Mouse (Mus musculus): ENCODE measurements at regions not wholly inside any gene's neighbourhood (a gene's known extent, or its start where the extent isn't known, plus 50 kb on each side); places are given as distances from the start of the nearest gene placed in this dataset.
"Not testable (repeated sequence)": the region's sequence is repeated elsewhere in the genome, so short reads cannot be mapped to it uniquely, and the experiment has no call there.

DNA sequence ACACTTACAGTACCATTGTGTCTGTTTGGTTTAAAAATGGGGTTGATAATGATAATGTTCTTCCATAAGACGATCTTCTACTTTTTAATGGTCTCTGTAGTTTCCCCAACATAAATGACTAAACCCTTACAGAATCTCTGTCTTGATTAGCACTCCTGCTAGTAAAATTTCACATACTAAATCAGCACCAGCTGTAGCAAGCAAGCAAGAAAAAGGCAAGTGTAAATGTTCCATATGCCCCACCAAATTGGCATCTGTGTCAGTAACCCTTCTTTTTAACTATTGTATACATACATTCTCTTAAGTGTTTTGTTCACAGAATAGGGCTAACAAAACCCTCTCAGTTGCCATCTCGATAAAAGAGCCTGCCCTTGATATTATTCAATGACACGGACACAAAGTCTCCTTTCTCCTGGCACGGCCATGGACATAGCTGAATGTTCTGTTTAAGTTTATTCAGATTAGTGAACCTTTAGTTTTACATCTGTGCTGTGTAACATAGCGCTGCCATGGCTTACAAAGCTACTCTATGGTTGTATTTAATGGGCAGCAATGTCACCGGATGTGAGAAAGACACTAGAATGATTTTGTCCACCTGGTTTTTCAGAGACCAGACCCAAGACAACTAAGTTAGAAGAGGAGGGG is 414.3 kb downstream of the Gtdc1 start:
- Histone ChIP-seq H3K4me3 (no peak overlapping the region), H3K36me3 (no peaks in the 10 kb centered on the region), H3K27ac (no peak overlapping the region), H3K4me1 (replicated peaks) (peaks cover 9% of the 10 kb centered on the region; the same call in 1 of the 2 replicates), H3K27me3 (ENCODE audit: insufficient read depth, poor library complexity, severe bottlenecking) (no peaks in the 10 kb centered on the region), H3K9me3 (no peaks in the 10 kb centered on the region)
- WGBS, result 69% methylated on average over 6 of the region's 6 CpGs
- no peak for DNase-seq (ENCODE audit: low spot score)

DNA sequence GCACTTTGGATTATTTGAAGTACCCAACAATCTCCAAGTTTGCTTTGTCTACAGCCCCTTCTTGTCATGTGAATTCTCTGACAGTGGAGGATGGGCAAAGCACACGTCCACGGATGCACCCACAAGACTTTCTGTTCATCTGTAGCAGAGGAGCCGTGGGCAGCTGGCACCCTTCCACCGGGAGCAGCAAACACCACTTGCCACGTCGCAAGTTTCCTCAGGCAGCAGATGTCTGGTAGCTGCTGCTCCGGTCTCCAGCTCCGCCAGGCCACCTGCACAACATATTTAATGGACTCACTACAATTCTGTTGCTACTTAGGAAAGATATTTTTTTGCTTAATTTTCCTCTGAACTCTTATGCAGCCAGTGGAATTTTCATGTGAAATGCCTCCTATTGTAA is 415.1 kb downstream of the Gtdc1 start:
- 78% methylated on average over 8 of the region's 8 CpGs for WGBS
- DNase-seq (ENCODE audit: low spot score), result no peak
- Histone ChIP-seq H3K36me3 (no peaks in the 10 kb centered on the region), H3K27me3 (ENCODE audit: insufficient read depth, poor library complexity, severe bottlenecking) (no peaks in the 10 kb centered on the region), H3K9me3 (no peaks in the 10 kb centered on the region), H3K4me3 (no peak overlapping the region), H3K27ac (no peak overlapping the region), H3K4me1 (replicated peaks) (peaks cover 9% of the 10 kb centered on the region; the same call in 1 of the 2 replicates)

DNA sequence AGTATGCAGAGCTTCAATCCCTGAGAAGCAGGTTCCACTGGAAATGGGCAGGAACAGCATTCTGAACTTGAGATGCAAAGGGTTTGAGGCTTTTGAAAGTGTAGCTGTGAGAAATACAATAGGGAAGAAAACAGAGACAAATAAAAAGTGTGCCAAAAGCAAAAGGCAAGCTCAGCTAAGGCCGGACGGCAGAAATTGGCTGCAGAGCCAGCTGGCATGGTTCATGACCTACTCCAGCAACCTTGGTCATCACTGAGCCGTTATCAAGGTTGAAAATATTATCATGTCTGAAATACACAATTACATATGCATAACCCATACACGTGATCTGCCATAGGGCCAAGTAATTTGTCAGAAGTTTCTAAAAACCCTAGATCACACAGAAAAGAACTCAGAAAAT is 418.4 kb downstream of the Gtdc1 start:
- WGBS, result 92% methylated on average over 4 of the region's 4 CpGs
- Histone ChIP-seq H3K36me3 (no peaks in the 10 kb centered on the region), H3K27me3 (ENCODE audit: insufficient read depth, poor library complexity, severe bottlenecking) (no peaks in the 10 kb centered on the region), H3K9me3 (0 out of 2 replicates have a peak, but pooled peaks cover 8% of the 10 kb centered on the region), H3K4me3 (no peak overlapping the region), H3K4me1 (replicated peaks) (peaks cover 14% of the 10 kb centered on the region; the same call in 1 of the 2 replicates), H3K27ac (no peak overlapping the region)
- no peak for DNase-seq (ENCODE audit: low spot score)

DNA sequence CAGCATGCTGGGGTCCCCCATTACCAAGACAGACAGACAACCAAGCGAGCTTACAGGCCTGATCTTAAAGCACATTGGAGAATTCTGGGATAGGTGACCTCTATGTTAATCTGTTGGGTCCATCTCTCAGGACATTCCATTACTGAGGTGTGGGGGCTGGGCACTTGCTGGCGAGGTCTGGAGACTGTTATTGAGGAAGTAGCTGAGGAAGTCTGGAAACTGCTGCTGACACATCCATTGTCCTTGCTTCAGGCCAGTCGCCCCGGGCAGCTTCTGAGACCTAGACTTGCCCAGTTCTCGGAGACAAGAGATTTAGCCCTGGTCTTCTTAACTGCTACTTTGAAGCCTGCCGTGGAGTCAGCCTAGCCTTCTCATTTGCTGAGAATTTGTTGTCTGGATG is 423.2 kb downstream of the Gtdc1 start:
- peak; percentile 9 for DNase-seq (ENCODE audit: low spot score)

DNA sequence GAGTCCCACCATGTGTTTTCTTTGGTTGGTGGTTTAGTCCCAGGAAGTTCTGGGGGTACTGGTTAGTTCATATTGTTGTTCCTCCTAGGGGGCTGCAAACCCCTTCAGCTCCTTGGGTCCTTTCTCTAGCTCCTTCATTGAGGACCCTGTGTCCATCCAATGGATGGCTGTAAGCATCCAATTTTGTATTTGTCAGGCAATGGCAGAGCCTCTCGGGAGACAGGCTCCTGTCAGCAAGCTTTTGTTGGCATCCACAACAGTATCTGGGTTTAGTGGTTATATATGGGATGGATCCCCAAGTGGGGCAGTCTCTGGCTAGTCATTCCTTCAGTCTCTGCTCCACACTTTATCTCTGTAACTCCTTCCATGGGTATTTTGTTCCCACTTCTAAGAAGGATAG is 436.7 kb downstream of the Gtdc1 start:
- WGBS, result 95% methylated on average over 1 of the region's 1 CpGs
- H3K27me3 ChIP-seq (ENCODE audit: insufficient read depth, poor library complexity, severe bottlenecking); H3K36me3 ChIP-seq; H3K4me3 ChIP-seq; H3K4me1 ChIP-seq (replicated peaks); H3K27ac ChIP-seq; DNase-seq (ENCODE audit: low spot score); H3K9me3 ChIP-seq: not testable (repeated sequence)

More for the DNA sequence above, 423.2 kb downstream of the Gtdc1 start:
- Histone ChIP-seq H3K9me3 (0 out of 2 replicates have a peak, but pooled peaks cover 11% of the 10 kb centered on the region), H3K27ac (no peak overlapping the region), H3K27me3 (ENCODE audit: insufficient read depth, poor library complexity, severe bottlenecking) (no peaks in the 10 kb centered on the region), H3K36me3 (no peaks in the 10 kb centered on the region), H3K4me3 (no peak overlapping the region), H3K4me1 (replicated peaks) (0 out of 2 replicates have a peak, but pooled peaks cover 5% of the 10 kb centered on the region)
- WGBS, result 67% methylated on average over 6 of the region's 6 CpGs

DNA sequence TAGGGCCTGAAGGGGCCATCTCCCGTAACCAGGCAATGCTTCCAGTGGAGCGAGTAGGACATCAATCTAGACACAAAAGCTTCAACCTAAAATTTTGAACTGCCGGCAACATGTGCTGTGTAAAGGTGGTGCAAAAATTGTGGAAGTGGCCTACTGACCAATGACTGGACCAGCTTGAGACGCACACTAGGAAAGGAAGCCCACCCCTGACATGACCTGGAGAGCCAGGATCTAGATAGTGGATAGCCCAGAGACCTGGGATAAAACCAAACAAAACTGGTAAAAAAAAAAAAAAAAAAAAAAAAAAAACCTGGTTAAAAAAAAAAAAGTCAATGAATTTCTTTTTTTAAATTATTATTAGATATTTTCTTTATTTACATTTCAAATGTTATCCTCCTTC is 437.2 kb downstream of the Gtdc1 start:
- H3K4me1 ChIP-seq (replicated peaks), result no peaks in the 10 kb centered on the region
- no peaks in the 10 kb centered on the region for H3K9me3 ChIP-seq
- no peaks in the 10 kb centered on the region for H3K27me3 ChIP-seq (ENCODE audit: insufficient read depth, poor library complexity, severe bottlenecking)
- H3K36me3 ChIP-seq, result no peaks in the 10 kb centered on the region
- H3K27ac ChIP-seq, result no peak overlapping the region
- DNase-seq (ENCODE audit: low spot score), result no peak
- WGBS, result 94% methylated on average over 4 of the region's 4 CpGs
- no peak overlapping the region for H3K4me3 ChIP-seq

DNA sequence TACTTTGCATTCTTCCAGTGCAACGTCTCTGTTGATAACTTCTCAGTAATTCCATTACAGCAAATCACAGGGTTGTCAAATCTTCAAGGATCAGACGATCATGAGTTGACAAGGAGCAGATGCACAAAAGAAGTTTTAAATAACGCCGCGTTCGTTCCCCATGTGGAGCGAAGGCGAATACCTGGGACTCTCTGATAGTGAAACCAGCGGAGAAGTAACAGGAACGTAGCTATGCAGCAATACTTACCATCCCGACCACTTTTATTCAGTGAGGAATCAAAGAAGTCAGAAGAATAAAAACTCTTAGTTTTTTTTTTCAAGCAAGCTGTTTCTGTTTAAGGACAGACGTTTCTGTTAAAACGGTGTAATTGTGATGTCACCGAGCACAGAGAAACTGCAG is 441.6 kb downstream of the Gtdc1 start:
- H3K4me1 ChIP-seq (replicated peaks), result no peaks in the 10 kb centered on the region
- H3K27ac ChIP-seq, result no peak overlapping the region
- H3K9me3 ChIP-seq, result peaks cover 4% of the 10 kb centered on the region; the same call in 1 of the 2 replicates
- H3K4me3 ChIP-seq, result no peak overlapping the region
- no peaks in the 10 kb centered on the region for H3K27me3 ChIP-seq (ENCODE audit: insufficient read depth, poor library complexity, severe bottlenecking)
- no peak for DNase-seq (ENCODE audit: low spot score)
- H3K36me3 ChIP-seq, result no peaks in the 10 kb centered on the region
- 87% methylated on average over 14 of the region's 14 CpGs for WGBS

DNA sequence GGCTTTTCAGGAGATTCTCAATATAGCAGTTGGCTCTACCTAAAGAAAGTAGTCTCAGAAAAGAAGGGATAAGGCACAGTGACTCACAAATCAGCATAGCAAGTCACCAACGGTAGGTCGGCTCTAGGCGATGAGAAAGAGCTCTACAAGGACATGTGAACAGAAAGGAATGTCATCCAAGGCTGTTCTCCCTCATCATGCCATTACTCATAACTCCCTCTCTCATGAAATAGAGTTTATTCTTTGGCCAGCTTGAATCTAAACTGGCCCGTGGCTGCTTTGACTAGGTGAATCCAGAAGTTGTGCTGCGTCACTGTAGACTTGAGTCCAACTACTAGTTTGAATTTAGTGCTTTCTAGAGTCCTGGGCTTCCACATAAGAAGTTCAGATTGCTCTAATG is 447.7 kb downstream of the Gtdc1 start:
- DNase-seq (ENCODE audit: low spot score), result no peak
- Histone ChIP-seq H3K4me3 (no peak overlapping the region), H3K27ac (no peak overlapping the region), H3K36me3 (no peaks in the 10 kb centered on the region), H3K4me1 (replicated peaks) (no peaks in the 10 kb centered on the region), H3K27me3 (ENCODE audit: insufficient read depth, poor library complexity, severe bottlenecking) (no peaks in the 10 kb centered on the region), H3K9me3 (peaks cover 2% of the 10 kb centered on the region; the same call in 1 of the 2 replicates)
- 97% methylated on average over 5 of the region's 5 CpGs for WGBS

DNA sequence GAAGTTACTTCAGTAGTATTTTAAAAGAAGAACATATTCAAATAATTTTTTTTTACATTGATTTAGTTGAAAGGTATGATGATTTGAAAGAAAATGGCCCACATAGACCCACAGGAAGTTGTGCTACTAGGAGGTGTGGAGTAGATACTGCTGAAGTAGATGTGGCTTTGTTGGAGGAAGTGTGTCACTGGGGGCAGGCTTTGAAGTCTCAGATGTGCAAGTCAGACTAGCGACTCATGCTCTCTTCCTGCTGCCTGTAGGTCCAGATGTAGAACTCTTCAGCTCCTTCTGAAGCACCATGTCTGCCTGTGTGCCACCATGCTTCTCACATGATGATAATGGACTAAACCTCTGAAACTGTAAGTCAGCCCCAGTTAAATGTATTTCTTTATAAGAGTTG is 452.0 kb downstream of the Gtdc1 start:
- H3K27me3 ChIP-seq (ENCODE audit: insufficient read depth, poor library complexity, severe bottlenecking), result no peaks in the 10 kb centered on the region
- DNase-seq (ENCODE audit: low spot score), result no peak
- H3K9me3 ChIP-seq, result no peaks in the 10 kb centered on the region
- peaks cover 5% of the 10 kb centered on the region; the same call in 1 of the 2 replicates for H3K4me1 ChIP-seq (replicated peaks)
- no peaks in the 10 kb centered on the region for H3K36me3 ChIP-seq
- no peak overlapping the region for H3K4me3 ChIP-seq
- no peak overlapping the region for H3K27ac ChIP-seq
- whole genome bisulfite sequencing, result 81% methylated on average over 1 of the region's 1 CpGs

DNA sequence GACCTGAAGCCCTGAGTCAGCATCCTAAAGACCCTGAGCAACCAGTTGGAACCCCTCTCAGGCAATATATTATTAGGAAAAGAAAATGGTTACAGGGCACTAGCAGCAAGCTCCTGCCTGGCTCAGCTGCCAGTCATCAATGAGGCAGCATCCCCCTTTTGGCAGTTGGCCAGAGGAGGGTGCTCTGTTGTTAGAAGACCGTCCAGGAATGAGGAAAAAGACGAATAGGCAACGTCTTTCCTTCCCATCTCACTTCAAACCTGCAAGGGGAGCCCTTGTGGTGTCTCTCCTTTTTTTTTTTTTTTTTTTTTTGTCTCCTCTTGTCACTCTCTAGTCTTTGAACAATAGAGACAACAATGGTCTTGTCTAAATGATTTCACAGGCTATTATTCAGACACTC is 452.8 kb downstream of the Gtdc1 start:
- H3K4me1 ChIP-seq (replicated peaks), result peaks cover 5% of the 10 kb centered on the region; the same call in 1 of the 2 replicates
- peak; percentile 47 for DNase-seq (ENCODE audit: low spot score)
- H3K4me3 ChIP-seq, result no peak overlapping the region
- WGBS, result 7% methylated on average over 3 of the region's 3 CpGs
- no peaks in the 10 kb centered on the region for H3K27me3 ChIP-seq (ENCODE audit: insufficient read depth, poor library complexity, severe bottlenecking)
- H3K36me3 ChIP-seq, result no peaks in the 10 kb centered on the region
- H3K9me3 ChIP-seq, result no peaks in the 10 kb centered on the region
- no peak overlapping the region for H3K27ac ChIP-seq

DNA sequence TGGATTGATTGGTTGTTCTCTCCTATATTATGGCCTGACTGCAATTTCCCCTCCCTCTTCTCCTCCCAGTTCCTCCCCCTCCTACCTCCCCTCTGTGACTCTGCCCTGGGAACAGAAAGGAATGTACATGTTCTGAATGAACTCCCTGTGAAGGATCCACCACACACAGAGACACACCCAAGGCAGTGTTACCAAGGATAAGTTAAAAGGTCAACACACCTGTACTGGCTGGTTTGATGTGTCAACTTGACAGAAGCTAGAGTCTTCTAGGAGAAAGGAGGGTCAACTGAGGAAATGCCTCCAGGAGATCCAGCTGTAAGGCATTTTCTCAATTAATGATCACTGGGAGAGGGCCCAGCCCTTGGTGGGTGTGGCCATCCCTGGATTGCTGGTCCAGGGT is 456.1 kb downstream of the Gtdc1 start:
- Histone ChIP-seq H3K27ac (no peak overlapping the region), H3K9me3 (no peaks in the 10 kb centered on the region), H3K27me3 (ENCODE audit: insufficient read depth, poor library complexity, severe bottlenecking) (no peaks in the 10 kb centered on the region), H3K4me1 (replicated peaks) (peaks cover 5% of the 10 kb centered on the region; the same call in 1 of the 2 replicates), H3K36me3 (no peaks in the 10 kb centered on the region), H3K4me3 (no peak overlapping the region)
- no peak for DNase-seq (ENCODE audit: low spot score)

DNA sequence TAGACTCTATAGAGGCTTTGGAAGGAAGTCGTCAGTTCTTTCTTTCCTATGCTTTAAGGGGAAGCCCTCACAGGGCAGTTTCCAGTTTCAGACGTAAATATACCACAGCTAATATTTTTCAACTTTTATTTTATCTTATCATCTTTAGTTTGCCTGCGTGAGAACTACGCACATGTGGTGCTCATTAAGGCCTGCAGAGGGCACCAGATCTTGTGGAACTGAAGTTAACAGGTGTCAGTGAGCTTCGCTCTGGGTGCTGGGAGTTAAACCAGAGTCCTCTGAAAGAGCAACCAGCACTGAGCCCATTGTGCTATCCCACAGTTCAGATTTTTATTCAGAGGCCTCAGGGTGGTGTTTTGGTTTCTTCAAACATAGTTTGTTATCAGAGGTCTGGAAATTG is 456.5 kb downstream of the Gtdc1 start:
- peaks cover 5% of the 10 kb centered on the region; the same call in 1 of the 2 replicates for H3K4me1 ChIP-seq (replicated peaks)
- no peaks in the 10 kb centered on the region for H3K27me3 ChIP-seq (ENCODE audit: insufficient read depth, poor library complexity, severe bottlenecking)
- DNase-seq (ENCODE audit: low spot score), result no peak
- 94% methylated on average over 5 of the region's 5 CpGs for WGBS
- no peak overlapping the region for H3K27ac ChIP-seq
- no peak overlapping the region for H3K4me3 ChIP-seq
- H3K9me3 ChIP-seq, result no peaks in the 10 kb centered on the region
- H3K36me3 ChIP-seq, result no peaks in the 10 kb centered on the region

DNA sequence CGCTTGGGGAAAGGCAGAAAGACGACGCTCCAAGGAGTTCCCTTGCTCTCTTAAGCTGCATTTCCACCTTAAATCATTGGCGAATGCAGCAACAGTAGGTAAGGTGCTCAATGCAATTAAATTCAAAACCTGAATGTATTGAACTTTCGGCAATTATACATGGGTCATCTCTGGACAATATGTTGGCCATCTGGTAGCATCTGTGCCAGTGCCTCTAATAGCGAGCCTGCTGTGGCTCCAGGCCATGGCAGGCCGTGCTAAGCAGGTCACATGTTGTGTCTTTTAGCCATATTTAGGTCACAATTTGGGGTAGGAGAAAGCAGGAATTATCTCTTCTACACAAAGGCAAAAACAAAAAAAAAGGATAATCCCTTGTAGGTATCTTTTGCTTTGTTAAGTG is 462.8 kb downstream of the Gtdc1 start:
- H3K4me3 ChIP-seq, result no peak overlapping the region
- no peaks in the 10 kb centered on the region for H3K9me3 ChIP-seq
- WGBS, result 89% methylated on average over 7 of the region's 7 CpGs
- H3K27me3 ChIP-seq (ENCODE audit: insufficient read depth, poor library complexity, severe bottlenecking), result no peaks in the 10 kb centered on the region
- peaks cover 7% of the 10 kb centered on the region for H3K4me1 ChIP-seq (replicated peaks)
- DNase-seq (ENCODE audit: low spot score), result no peak
- no peak overlapping the region for H3K27ac ChIP-seq
- H3K36me3 ChIP-seq, result no peaks in the 10 kb centered on the region

Measured in hindbrain, embryonic 10.5 days (tissue).